Mouse (Mus musculus): ENCODE results near the gene Arrdc3.

- no peak for TF ChIP-seq CTCF (IDR thresholded peaks at IDR 0.05; ENCODE audit: control insufficient read depth, insufficient read depth, insufficient replicate concordance, low read depth, low read length)
- TF ChIP-seq POLR2A (IDR thresholded peaks at IDR 0.05; ENCODE audit: control insufficient read depth, low read depth, low read length), result no peak
Measured at GRCm38 (mm10) chr13:80921593-80922327, 38.6 kb downstream of the Arrdc3 start.

All from testis, adult 2 months (tissue).